Mouse (Mus musculus): ENCODE results near the gene Pramel1. TPM values are rescaled to one million over a fixed set of nuclear protein-coding genes. Genes with fewer than 3 reads are reported as not detected.

The Pramel1 gene
- polyA plus RNA-seq, 1 experiment from 2014 or later = not detected

DNA sequence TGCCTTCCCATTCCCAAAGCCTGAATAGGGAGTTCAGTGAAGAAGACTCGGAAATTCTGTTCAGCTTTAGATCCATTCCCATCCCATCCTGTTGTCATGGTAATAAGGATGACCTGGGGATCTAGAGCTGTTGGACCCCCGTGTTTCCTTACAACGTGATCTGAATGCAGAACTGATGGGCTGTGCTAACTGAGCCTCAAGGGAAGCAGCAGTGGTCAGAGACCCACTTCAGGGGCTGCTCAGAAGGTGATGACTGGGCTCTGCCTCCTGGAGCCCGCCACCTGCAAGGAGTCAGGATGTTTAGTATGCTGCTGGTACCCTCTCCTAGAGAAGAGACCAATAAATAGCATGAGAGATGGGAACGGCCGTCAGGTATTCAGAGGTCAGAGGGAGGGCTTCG is 14.7 kb upstream of the Pramel1 start:
- ATAC-seq (replicated peaks; ENCODE audit: low FRiP score) = no peak
- Histone ChIP-seq H3K27ac (ENCODE audit: low read depth, low read length) (no peak overlapping the region), H3K36me3 (ENCODE audit: control insufficient read depth, insufficient read depth, low read length) (no peaks in the 10 kb centered on the region), H3K9ac (ENCODE audit: low read depth, low read length) (no peak overlapping the region), H3K27me3 (replicated peaks; ENCODE audit: control insufficient read depth, insufficient read depth, low read length) (no peaks in the 10 kb centered on the region), H3K9me3 (ENCODE audit: control insufficient read depth, low read length) (no peaks in the 10 kb centered on the region), H3K4me1 (replicated peaks; ENCODE audit: control insufficient read depth, insufficient read depth, low read length) (no peaks in the 10 kb centered on the region), H3K4me2 (no peak overlapping the region), H3K4me3 (ENCODE audit: low read depth, low read length) (no peak overlapping the region)
- no peak for DNase-seq (ENCODE audit: low spot score)
- whole genome bisulfite sequencing = 50% methylated on average over 7 of the region's 7 CpGs

DNA sequence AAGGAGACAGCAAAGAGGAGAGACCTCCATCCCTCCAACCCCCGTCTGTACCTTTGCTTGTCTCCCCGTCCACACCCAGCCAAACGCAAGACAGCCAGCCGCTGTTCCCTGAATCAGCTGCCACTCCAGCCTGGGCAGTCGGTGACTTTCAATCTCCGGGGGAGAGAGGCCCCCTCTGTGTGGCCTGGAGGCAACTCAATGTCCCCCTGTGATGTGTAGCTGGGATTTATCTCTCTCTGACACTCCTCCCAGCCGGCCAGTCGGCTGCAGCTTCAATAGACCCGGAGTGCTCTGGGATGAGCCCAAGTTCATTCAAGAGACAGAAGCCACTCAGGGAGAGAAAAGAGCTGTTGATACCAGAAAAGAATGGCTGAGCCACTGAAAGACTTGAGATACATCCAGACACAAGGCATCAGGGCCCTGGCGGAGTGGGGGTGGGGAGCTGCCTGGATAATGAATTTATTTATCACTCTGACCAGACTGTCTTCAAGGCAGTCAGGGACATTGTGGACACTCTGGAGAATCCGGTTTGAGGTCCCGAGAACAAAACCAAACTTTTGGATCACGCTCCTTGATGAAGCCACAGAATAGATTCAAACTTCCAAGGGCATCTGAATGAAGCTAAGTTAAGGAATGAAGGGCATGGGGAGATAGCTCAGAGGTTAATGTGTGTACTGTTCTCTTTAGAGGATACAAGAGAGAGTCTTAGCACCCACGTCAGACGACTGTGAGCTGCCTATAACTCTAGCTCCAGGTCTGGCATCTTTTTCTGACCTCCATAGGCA is 14.1 kb upstream of the Pramel1 start:
- H3K9ac ChIP-seq (ENCODE audit: low read depth, low read length) = no peak overlapping the region
- no peak for ATAC-seq (replicated peaks; ENCODE audit: low FRiP score)
- 31% methylated on average over 15 of the region's 15 CpGs for WGBS

GRCm38 (mm10) chr4:143380716-143381004 is 13.6 kb upstream of the Pramel1 start:
- DNase-seq (ENCODE audit: low spot score) (no peak), ATAC-seq (replicated peaks; ENCODE audit: low FRiP score) (no peak)
- WGBS = 0% methylated on average over 5 of the region's 5 CpGs
- Histone ChIP-seq H3K36me3 (ENCODE audit: control insufficient read depth, insufficient read depth, low read length) (no peaks in the 10 kb centered on the region), H3K27ac (ENCODE audit: low read depth, low read length) (no peak overlapping the region), H3K4me2 (no peak overlapping the region), H3K27me3 (replicated peaks; ENCODE audit: control insufficient read depth, insufficient read depth, low read length) (no peaks in the 10 kb centered on the region), H3K9ac (ENCODE audit: low read depth, low read length) (no peak overlapping the region), H3K4me1 (replicated peaks; ENCODE audit: control insufficient read depth, insufficient read depth, low read length) (no peaks in the 10 kb centered on the region), H3K4me3 (ENCODE audit: low read depth, low read length) (no peak overlapping the region), H3K9me3 (ENCODE audit: control insufficient read depth, low read length) (no peaks in the 10 kb centered on the region)

More for the DNA sequence above, 14.1 kb upstream of the Pramel1 start:
- Histone ChIP-seq H3K4me3 (ENCODE audit: low read depth, low read length) (no peak overlapping the region), H3K9me3 (ENCODE audit: control insufficient read depth, low read length) (no peaks in the 10 kb centered on the region), H3K36me3 (ENCODE audit: control insufficient read depth, insufficient read depth, low read length) (no peaks in the 10 kb centered on the region), H3K27ac (ENCODE audit: low read depth, low read length) (no peak overlapping the region), H3K4me1 (replicated peaks; ENCODE audit: control insufficient read depth, insufficient read depth, low read length) (no peaks in the 10 kb centered on the region), H3K4me2 (no peak overlapping the region), H3K27me3 (replicated peaks; ENCODE audit: control insufficient read depth, insufficient read depth, low read length) (no peaks in the 10 kb centered on the region)
- no peak for DNase-seq (ENCODE audit: low spot score)

DNA sequence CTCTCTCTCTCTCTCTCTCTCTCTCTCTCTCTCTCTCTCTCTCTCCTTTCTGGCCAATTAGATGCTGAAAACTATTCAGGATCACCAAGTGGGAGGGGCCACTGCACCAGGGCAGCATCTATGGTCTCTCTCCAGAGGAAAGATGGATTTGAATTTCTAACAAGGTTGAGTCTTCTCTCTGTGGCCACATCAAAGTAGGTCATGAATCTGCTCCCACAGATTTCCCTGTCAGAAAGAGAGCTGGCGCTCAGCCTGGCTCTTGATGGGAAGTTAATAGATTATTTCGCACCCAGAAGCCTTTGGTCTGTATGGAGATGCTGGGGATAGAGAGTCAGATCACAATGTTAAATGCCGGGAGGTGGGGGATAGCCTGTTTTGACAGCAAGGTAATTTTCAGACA is 12.1 kb upstream of the Pramel1 start:
- ATAC-seq (replicated peaks; ENCODE audit: low FRiP score) (no peak), DNase-seq (ENCODE audit: low spot score) (no peak)
- Histone ChIP-seq H3K4me3 (ENCODE audit: low read depth, low read length) (no peak overlapping the region), H3K9me3 (ENCODE audit: control insufficient read depth, low read length) (no peaks in the 10 kb centered on the region), H3K4me1 (replicated peaks; ENCODE audit: control insufficient read depth, insufficient read depth, low read length) (no peaks in the 10 kb centered on the region), H3K27ac (ENCODE audit: low read depth, low read length) (no peak overlapping the region), H3K27me3 (replicated peaks; ENCODE audit: control insufficient read depth, insufficient read depth, low read length) (no peaks in the 10 kb centered on the region), H3K9ac (ENCODE audit: low read depth, low read length) (no peak overlapping the region), H3K36me3 (ENCODE audit: control insufficient read depth, insufficient read depth, low read length) (no peaks in the 10 kb centered on the region), H3K4me2 (no peak overlapping the region)
- 71% methylated on average over 3 of the region's 3 CpGs for WGBS

GRCm38 (mm10) chr4:143383646-143384045 is 10.6 kb upstream of the Pramel1 start:
- H3K9ac ChIP-seq (ENCODE audit: low read depth, low read length) = no peak overlapping the region
- H3K36me3 ChIP-seq (ENCODE audit: control insufficient read depth, insufficient read depth, low read length) = no peaks in the 10 kb centered on the region
- 47% methylated on average over 4 of the region's 4 CpGs for WGBS
- H3K27me3 ChIP-seq (replicated peaks; ENCODE audit: control insufficient read depth, insufficient read depth, low read length) = no peaks in the 10 kb centered on the region
- H3K9me3 ChIP-seq (ENCODE audit: control insufficient read depth, low read length) = no peaks in the 10 kb centered on the region
- no peak overlapping the region for H3K27ac ChIP-seq (ENCODE audit: low read depth, low read length)
- no peak overlapping the region for H3K4me2 ChIP-seq
- no peak overlapping the region for H3K4me3 ChIP-seq (ENCODE audit: low read depth, low read length)
- no peaks in the 10 kb centered on the region for H3K4me1 ChIP-seq (replicated peaks; ENCODE audit: control insufficient read depth, insufficient read depth, low read length)
- DNase-seq (ENCODE audit: low spot score) (no peak), ATAC-seq (replicated peaks; ENCODE audit: low FRiP score) (no peak)

GRCm38 (mm10) chr4:143388955-143389702 is 5.1 kb upstream of the Pramel1 start:
- H3K9me3 ChIP-seq (ENCODE audit: control insufficient read depth, low read length) = no peaks in the 10 kb centered on the region
- 0 out of 2 replicates have a peak overlapping the region, but pooled peaks have one; percentile 14 for H3K9ac ChIP-seq (ENCODE audit: low read depth, low read length)
- peak; percentile 85 for ATAC-seq (replicated peaks; ENCODE audit: low FRiP score)
- H3K36me3 ChIP-seq (ENCODE audit: control insufficient read depth, insufficient read depth, low read length) = no peaks in the 10 kb centered on the region
- peak overlapping the region; percentile 32 for H3K4me3 ChIP-seq (ENCODE audit: low read depth, low read length)
- WGBS = 10% methylated on average over 39 of the region's 43 CpGs
- no peaks in the 10 kb centered on the region for H3K27me3 ChIP-seq (replicated peaks; ENCODE audit: control insufficient read depth, insufficient read depth, low read length)
- peak overlapping the region; percentile 54 for H3K4me2 ChIP-seq
- H3K27ac ChIP-seq (ENCODE audit: low read depth, low read length) = no peak overlapping the region
- H3K4me1 ChIP-seq (replicated peaks; ENCODE audit: control insufficient read depth, insufficient read depth, low read length) = no peaks in the 10 kb centered on the region
- peak; percentile 61 for DNase-seq (ENCODE audit: low spot score)

- H3K27ac ChIP-seq (ENCODE audit: low read depth, low read length) = no peak overlapping the region
- no peaks in the 10 kb centered on the region for H3K4me1 ChIP-seq (replicated peaks; ENCODE audit: control insufficient read depth, insufficient read depth, low read length)
- H3K36me3 ChIP-seq (ENCODE audit: control insufficient read depth, insufficient read depth, low read length) = peaks cover 11% of the 10 kb centered on the region; the same call in 1 of the 2 replicates
- 70% methylated on average over 5 of the region's 5 CpGs for WGBS
- no peaks in the 10 kb centered on the region; the same call in 1 of the 2 replicates for H3K9me3 ChIP-seq (ENCODE audit: control insufficient read depth, low read length)
- peak overlapping the region; percentile 68 for H3K4me2 ChIP-seq
- H3K27me3 ChIP-seq (replicated peaks; ENCODE audit: control insufficient read depth, insufficient read depth, low read length) = no peaks in the 10 kb centered on the region
- peak overlapping the region; percentile 44; the same call in 1 of the 2 replicates for H3K9ac ChIP-seq (ENCODE audit: low read depth, low read length)
- H3K4me3 ChIP-seq (ENCODE audit: low read depth, low read length) = peak overlapping the region; percentile 51
- DNase-seq (ENCODE audit: low spot score) (no peak), ATAC-seq (replicated peaks; ENCODE audit: low FRiP score) (0 out of 2 replicates have a peak, but pooled peaks have one; percentile 29)
Measured at GRCm38 (mm10) chr4:143411566-143412218, 17.5 kb downstream of the Pramel1 start.

GRCm38 (mm10) chr4:143412219-143413092 is 18.2 kb downstream of the Pramel1 start, which contains the start of gene Pramef8:
Pramef8 (plus strand) TSS chr4:143412426.
- peak within 1 kb of the TSS; percentile 53 for H3K9ac ChIP-seq (ENCODE audit: low read depth, low read length)
- H3K4me1 ChIP-seq (replicated peaks; ENCODE audit: control insufficient read depth, insufficient read depth, low read length) = no peaks in the 10 kb centered on the region
- H3K4me2 ChIP-seq = peak within 1 kb of the TSS; percentile 68
- no peaks in the 10 kb centered on the region; the same call in 1 of the 2 replicates for H3K9me3 ChIP-seq (ENCODE audit: control insufficient read depth, low read length)
- ATAC-seq (replicated peaks; ENCODE audit: low FRiP score) (peak; percentile 93), DNase-seq (ENCODE audit: low spot score) (peak; percentile 93)
- H3K27me3 ChIP-seq (replicated peaks; ENCODE audit: control insufficient read depth, insufficient read depth, low read length) = no peaks in the 10 kb centered on the region
- H3K4me3 ChIP-seq (ENCODE audit: low read depth, low read length) = peak within 1 kb of the TSS; percentile 51
- peaks cover 13% of the 10 kb centered on the region for H3K36me3 ChIP-seq (ENCODE audit: control insufficient read depth, insufficient read depth, low read length)
- under 1% methylated on average over 50 of the region's 50 CpGs for WGBS
- peak within 1 kb of the TSS; percentile 28 for H3K27ac ChIP-seq (ENCODE audit: low read depth, low read length)
